ENCODE assay signal across 29 mouse cellular contexts in genomic region chr4:4311496-4311895, GRCm38 (mm10).
"Had no signal": no experiment of that assay in that cellular context is flagged by ENCODE, and none has a peak within 500 bp of the region (broad histone marks: within the 10 kb centered on the region; RNA-seq: fewer than 3 reads in every experiment).

No protein-coding gene starts in this region.

- H3K27me3 ChIP-seq: heart, embryonic 12.5 days; heart, embryonic 13.5 days; heart, embryonic 15.5 days; hindbrain, embryonic 12.5 days; hindbrain, embryonic 13.5 days; hindbrain, embryonic 15.5 days; intestine, embryonic 15.5 days; kidney, embryonic 15.5 days had no signal

- H3K4me2 ChIP-seq: heart, embryonic 11.5 days; heart, embryonic 12.5 days; heart, embryonic 13.5 days; heart, embryonic 15.5 days; hindbrain, embryonic 12.5 days; hindbrain, embryonic 13.5 days; hindbrain, embryonic 14.5 days; hindbrain, embryonic 15.5 days; intestine, embryonic 15.5 days; kidney, embryonic 15.5 days had no signal

- H3K4me3 ChIP-seq: heart, embryonic 12.5 days; heart, embryonic 13.5 days; heart, embryonic 15.5 days; hindbrain, embryonic 10.5 days; hindbrain, embryonic 12.5 days; hindbrain, embryonic 13.5 days; hindbrain, embryonic 15.5 days; intestine, embryonic 15.5 days; kidney, embryonic 15.5 days; layer of hippocampus, adult 2 months; left cerebral cortex, adult 2 months had no signal

- H3K36me3 ChIP-seq: heart, embryonic 12.5 days; heart, embryonic 13.5 days; heart, embryonic 15.5 days; hindbrain, embryonic 10.5 days; hindbrain, embryonic 12.5 days; hindbrain, embryonic 13.5 days; hindbrain, embryonic 15.5 days; intestine, embryonic 15.5 days; kidney, embryonic 15.5 days had no signal

- H3K9me3 ChIP-seq: heart, embryonic 12.5 days; heart, embryonic 13.5 days; heart, embryonic 15.5 days; hindbrain, embryonic 10.5 days; hindbrain, embryonic 12.5 days; hindbrain, embryonic 13.5 days; hindbrain, embryonic 15.5 days; intestine, embryonic 15.5 days; kidney, embryonic 15.5 days had no signal

- DNase-seq: heart, postnatal 10 days; heart, postnatal 14 days; heart, postnatal 36 days; heart, postnatal 4 days; kidney, adult 18-20 months; kidney, adult 2 months; kidney, adult 8-10 months; kidney, adult 9 months; kidney, postnatal 10 days; kidney, postnatal 14 days; kidney, postnatal 25 days; kidney, postnatal 36 days; kidney, postnatal 4 days; layer of hippocampus, postnatal 36 days had no signal

- H3K4me1 ChIP-seq: heart, embryonic 12.5 days; heart, embryonic 13.5 days; heart, embryonic 15.5 days; hindbrain, embryonic 10.5 days; hindbrain, embryonic 12.5 days; hindbrain, embryonic 13.5 days; hindbrain, embryonic 15.5 days; intestine, embryonic 15.5 days; kidney, embryonic 15.5 days had no signal

- H3K9ac ChIP-seq: heart, embryonic 12.5 days; heart, embryonic 13.5 days; heart, embryonic 15.5 days; hindbrain, embryonic 12.5 days; hindbrain, embryonic 13.5 days; hindbrain, embryonic 14.5 days; hindbrain, embryonic 15.5 days; intestine, embryonic 15.5 days; kidney, embryonic 15.5 days had no signal

- H3K27ac ChIP-seq: heart, embryonic 13.5 days; heart, embryonic 15.5 days; hindbrain, embryonic 10.5 days; hindbrain, embryonic 12.5 days; hindbrain, embryonic 13.5 days; hindbrain, embryonic 14.5 days; hindbrain, embryonic 15.5 days; hindbrain, postnatal 0 days; intestine, embryonic 15.5 days; kidney, embryonic 15.5 days; kidney, postnatal 0 days; layer of hippocampus, adult 2 months; left cerebral cortex, adult 2 months had no signal
